Mouse (Mus musculus): ENCODE data around the gene Tomm40l.
A peak's percentile ranks its signal among the peaks of the same experiment; 100 is the strongest.

The Tomm40l gene

GRCm38 (mm10) chr1:171223796-171224195, 1.5 kb upstream of the Tomm40l start:
- peak; percentile 38 for DNase-seq

DNA sequence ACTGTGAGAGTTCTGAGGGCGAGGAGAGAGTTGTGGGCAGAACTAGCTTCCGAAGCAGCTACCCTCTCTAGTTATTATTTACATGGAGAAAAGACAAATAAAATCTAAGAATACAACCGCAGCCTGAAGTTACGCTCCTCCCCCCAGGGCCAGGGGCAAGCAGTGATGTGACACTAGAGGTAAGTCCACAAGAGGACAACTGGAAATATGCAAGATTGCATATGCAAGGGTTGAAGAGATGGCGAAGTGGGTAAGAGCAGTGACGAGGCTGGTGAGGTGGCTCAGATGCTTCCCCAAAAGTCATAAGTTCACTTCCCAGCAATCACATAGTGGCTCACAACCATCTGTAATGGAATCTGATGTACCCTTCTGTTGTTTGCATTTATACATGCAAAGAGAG, 854 bp upstream of the Tomm40l start:
- no peak for DNase-seq

- DNase-seq = peak; percentile 40
Measured at GRCm38 (mm10) chr1:171221281-171222193, 777 bp downstream of the Tomm40l start.

DNA sequence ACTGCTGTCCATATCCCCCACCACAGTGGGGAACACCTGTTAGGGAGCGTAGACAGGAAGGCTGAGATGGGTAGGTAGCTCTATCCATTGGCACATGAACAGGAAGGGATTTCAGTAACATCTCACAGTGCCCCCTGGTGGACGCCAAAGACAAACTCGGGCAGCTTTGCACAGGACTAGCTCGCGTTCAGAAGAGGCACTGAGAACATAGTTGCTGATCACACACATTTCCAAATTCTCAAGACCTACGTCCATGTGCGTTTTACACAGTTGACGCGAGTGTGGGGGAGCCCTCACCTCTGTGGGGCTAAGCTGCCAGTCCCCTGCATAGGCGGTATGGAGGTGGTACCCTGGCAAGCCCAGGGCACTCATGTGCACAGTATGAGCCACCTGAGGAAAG, 1.4 kb downstream of the Tomm40l start:
- peak; percentile 90 for DNase-seq

DNA sequence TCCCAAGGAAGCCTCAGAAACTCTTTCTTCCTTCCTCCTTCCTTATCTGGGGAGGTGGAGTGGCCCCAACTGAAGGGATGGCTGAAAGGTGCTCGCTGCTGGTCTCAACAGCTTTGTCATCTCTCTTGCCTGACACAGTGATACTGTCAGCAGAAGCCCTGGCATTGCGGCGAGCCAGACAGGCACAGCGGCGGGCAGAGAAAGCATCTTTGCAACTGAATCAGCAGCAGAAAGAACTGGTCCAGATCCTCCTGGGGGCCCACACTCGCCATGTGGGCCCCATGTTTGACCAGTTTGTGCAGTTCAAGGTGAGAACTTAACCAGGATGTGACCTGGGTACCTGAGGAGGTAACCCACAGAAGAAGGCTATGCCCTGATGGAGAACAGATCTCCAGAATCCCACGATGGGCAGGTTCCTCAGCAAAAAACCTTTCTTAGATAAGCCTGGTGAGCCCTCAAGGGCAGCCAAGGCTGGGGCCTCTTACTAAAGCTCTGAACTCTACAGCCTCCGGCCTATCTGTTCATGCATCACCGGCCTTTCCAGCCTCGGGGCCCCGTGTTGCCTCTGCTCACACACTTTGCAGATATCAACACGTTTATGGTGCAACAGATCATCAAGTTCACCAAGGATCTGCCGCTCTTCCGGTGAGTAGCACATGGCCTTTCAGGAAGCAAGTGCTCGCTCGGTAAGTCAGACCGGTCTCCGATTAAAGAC, 5.9 kb downstream of the Tomm40l start:
- no peak for DNase-seq

GRCm38 (mm10) chr1:171213801-171214496, 8.4 kb downstream of the Tomm40l start, which contains the start of gene Nr1i3:
Nr1i3 (plus strand) TSS chr1:171213970.
- no peak for DNase-seq

DNA sequence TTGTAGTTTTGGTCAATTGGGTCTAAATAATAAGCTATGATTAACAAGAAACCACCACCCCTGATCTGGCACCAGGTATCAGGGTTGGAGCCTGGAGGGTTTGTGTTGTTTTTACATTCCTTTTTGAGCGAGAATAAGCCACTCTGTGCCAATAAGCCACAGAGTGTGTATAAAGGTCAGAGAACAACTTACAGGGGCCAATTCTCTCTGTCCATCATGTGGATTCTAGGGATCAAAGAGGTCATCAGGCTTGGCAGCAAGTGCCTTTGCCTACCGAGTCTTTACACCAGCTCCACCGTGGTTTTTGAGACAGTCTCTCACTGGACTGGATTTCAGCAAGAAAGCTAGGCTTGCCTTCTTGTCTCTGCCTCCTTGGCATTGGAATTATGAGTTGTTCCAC, 9.5 kb downstream of the Tomm40l start:
- no peak for DNase-seq

DNA sequence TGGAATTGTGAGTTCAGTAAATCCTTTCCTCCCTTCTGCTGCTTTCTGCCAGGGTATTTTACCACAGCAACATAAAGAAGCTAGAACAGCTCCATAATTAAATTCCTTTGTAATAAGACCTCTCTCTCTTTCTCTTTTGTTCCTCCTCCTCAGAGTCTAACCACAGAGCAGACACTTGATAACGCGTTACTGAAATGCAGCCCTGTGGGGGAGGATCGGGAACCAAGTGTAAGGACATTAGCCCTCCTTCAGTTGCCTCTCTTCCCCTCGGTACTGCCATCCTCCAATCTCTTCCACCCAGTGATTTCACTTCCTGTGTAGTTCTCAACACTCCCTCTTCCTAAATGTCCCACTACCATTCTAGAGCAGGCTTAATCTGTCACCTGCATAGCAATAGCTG, 12.9 kb downstream of the Tomm40l start:
- no peak for DNase-seq

DNA sequence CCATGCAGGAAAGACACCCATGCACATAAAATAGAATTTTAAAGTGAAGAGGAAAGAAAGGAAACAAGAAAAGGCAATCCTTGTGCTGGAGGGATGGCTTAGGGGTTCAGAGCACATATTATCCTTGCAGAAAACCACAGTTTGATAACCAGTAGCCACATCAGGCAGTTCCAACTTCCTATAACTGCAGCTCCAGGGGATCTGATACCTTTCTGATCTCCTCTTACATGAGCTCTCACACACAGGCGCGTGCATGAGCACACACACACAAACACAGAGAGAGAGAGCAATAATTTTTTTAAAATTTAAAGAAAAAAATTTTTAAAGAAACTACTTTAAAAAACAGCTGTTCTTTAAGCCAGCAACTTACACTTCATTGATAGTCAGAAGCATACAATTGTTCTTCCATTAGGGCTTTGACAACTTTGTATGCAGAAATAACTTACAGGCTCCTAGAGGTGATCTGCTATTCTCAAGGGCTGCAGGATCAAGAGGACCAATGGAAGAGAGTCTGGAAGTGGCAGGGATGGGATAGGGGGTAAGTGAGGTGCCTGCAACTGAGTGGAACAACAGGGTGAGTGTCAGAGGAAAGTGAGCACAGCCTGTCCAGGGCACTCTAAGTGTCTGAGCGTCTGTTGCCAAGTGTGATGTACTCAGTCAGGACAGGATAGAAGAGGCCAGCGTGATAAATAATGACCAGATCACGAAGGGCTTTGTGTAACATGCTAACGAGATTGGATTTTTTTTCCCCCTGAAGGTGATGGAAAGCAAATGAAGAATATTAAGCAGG, 16.4 kb downstream of the Tomm40l start:
- no peak for DNase-seq

DNA sequence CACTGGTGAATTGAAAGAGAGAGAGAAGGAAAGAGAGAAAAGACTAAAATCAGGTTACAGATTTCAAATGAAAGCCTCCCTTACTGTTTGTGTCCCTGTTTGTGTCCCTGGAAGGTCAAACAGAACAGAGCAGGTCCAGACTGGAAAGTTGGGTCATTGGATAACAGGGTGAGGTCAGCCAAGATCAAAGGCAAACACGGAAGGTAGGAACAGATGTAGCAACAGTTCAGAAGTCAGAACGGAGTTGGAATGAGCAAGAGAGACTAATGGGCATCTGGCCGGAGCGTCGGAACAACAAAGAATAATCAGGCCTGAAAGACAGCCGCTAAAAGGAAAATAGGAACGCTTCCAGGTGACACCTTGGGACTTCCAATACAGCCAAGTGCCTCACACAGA, 18.1 kb downstream of the Tomm40l start:
- no peak for DNase-seq

- DNase-seq = no peak
Measured at GRCm38 (mm10) chr1:171203471-171204248, 18.7 kb downstream of the Tomm40l start.

DNA sequence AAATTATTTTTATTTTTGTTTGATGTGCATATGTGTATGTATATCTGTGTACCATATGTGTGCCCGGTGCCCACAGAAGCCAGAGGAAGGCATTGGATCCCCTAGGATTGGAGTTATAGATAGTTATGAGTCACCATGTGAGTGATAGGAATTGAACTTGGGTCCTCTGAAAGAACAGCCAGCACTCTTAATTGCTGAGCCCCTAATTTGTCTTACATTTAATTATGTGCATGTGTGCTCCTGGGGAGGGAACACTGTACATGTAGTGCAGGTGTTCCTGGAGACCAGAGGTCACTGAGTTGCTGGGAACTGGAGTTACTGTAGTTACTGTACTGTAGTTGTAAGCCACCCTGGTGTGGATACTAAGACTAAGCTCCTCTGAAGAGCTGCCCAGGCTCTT, 21.5 kb downstream of the Tomm40l start:
- DNase-seq = no peak

- DNase-seq = no peak
Measured at GRCm38 (mm10) chr1:171199532-171199931, 22.8 kb downstream of the Tomm40l start.

GRCm38 (mm10) chr1:171195887-171196397, 26.4 kb downstream of the Tomm40l start, which contains the start of gene Pcp4l1:
Pcp4l1 (minus strand) TSS chr1:171196268.
- DNase-seq = peak; percentile 67

DNA sequence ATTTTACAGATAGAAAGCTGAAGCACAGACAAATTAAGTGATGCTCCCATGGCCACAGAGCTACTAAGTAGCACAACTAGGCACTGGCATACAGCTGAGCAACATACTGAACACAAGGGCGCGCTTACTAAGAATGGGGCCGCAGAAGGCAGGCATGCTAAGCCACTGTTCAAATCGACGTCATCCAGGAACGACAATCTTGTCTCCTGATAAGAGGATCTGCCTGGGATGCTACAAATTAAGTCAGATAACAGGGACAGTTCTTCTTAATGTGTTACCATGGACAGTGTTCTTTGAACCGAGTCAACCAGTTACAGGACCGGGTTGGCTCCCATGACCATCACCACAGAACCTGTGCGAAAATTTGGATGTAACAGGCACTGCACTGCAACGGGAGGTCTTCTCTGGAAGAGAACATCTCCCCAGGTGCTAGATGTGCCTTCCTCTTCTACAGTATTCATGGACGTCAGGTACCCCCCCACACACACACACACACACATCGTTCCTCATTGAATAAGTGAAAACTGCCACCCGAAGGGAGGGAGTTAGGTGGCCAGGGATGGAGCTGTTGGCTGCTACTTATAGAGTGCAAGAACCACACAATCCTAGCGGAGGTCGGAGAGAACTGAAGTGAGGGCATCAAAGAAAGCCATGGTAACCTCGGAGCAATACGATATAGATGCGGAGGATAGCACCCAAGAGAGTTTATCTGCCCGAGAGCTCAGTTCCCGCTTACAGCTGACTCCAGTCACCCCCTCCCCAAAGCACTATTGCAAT, 27.1 kb downstream of the Tomm40l start:
- DNase-seq = no peak

DNA sequence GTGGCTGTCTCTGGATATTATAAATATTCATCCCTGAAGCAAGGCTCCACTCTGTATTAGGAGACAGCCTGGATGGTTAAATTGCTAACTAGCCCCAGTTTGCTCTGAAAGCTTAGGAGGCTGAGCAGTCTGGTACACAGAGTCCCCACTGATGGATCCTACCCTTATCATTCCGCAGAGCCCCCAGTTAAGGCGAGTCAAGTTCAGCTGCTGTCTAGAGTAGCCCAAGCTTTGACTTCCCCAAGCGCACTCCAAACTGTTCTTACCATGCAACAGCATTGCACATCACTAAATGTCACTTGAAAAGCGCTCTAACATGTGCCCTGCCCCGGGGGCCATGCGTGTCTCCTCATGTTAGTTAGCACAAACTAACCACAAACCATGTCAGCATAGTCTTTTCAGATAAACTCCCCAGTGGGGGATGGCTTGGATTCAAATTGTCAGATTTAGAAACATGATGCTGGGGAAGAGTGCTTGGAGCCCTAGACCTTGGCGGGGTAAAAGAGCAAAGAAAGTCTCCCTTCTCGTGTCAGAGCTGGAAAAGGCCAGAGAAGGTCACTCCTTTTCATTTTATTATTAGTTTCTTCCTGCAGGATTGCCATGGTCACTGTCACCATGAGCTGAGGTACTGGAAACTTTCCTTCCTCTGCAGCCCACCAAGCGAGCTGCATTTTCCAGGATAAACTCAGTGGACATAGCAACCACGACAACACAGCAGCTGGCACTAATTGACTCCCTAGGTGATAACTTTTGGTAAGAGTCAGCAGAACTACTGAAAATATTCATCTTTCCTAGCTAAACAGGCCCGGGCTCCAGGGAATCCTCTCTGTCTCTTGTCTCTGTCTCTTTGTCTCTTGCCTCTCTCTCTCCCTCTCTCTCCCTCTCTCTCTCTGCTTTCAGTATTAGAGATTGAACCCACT, 28.1 kb downstream of the Tomm40l start:
- no peak for DNase-seq

GRCm38 (mm10) chr1:171193093-171193840, 29.0 kb downstream of the Tomm40l start:
- DNase-seq = no peak

GRCm38 (mm10) chr1:171192283-171192682, 30.0 kb downstream of the Tomm40l start:
- no peak for DNase-seq

DNA sequence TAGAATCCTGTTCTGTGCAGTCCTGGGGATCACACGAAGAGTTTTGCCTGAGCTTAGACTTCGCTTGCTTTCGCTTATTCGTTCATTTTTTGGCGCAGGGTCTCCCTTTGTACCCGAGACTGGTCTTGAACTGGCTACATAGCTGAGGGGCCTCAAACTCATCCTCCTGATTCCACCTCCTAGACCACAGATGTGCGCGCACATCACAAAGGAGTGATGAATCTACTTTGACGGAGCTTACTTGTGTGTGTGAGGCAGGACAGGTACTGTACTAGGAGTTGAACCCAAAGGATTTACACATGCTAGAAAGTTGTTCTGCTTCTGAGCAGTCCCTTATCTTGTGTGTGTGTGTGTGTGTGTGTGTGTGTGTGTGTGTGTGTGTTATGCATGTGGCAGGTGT, 31.5 kb downstream of the Tomm40l start:
- no peak for DNase-seq
